Mouse (Mus musculus): ENCODE measurements around the gene Acaa1b. TPM values are rescaled to one million over a fixed set of nuclear protein-coding genes. Genes with fewer than 3 reads are reported as not detected.

Gene Acaa1b
- polyA plus RNA-seq, 1 experiment from 2014 or later = 0.50 TPM

DNA sequence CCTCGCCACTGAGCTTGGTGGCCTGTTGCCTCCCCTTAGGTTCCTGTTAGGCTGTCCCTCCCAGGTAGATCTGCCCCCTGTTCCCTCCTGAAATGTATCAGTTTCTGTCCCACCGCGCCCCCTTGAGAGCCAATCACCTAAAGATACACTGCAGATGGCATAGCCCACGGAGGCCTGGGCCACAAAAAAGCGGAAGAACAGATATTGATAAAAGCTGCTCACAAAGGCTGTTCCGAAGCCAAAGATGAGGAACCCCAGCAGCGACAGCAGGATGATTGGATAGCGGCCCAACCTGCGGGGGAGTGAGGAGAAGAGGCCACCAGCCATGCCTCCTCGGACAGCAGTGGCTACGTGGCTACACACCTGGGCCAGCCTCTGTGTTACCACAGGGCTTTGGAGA lies 22.4 kb upstream of the Acaa1b start:
- H3K27ac ChIP-seq (ENCODE audit: low read depth, low read length) = no peak overlapping the region
- WGBS (ENCODE audit: insufficient replicate concordance) = 81% methylated on average over 11 of the region's 11 CpGs
- H3K4me3 ChIP-seq (ENCODE audit: low read depth, low read length) = no peak overlapping the region
- no peak overlapping the region for H3K4me2 ChIP-seq
- H3K36me3 ChIP-seq (ENCODE audit: control insufficient read depth, insufficient read depth, low read length) = no peaks in the 10 kb centered on the region
- no peak overlapping the region for H3K9ac ChIP-seq (ENCODE audit: low read depth, low read length)
- ATAC-seq (replicated peaks; ENCODE audit: insufficient number of reproducible peaks, low FRiP score, low TSS enrichment) = no peak
- no peaks in the 10 kb centered on the region for H3K27me3 ChIP-seq (ENCODE audit: control insufficient read depth, insufficient read depth, low read length)
- no peaks in the 10 kb centered on the region for H3K9me3 ChIP-seq (replicated peaks; ENCODE audit: control insufficient read depth, low read length)
- H3K4me1 ChIP-seq (ENCODE audit: control insufficient read depth, insufficient read depth, low read length) = no peaks in the 10 kb centered on the region

DNA sequence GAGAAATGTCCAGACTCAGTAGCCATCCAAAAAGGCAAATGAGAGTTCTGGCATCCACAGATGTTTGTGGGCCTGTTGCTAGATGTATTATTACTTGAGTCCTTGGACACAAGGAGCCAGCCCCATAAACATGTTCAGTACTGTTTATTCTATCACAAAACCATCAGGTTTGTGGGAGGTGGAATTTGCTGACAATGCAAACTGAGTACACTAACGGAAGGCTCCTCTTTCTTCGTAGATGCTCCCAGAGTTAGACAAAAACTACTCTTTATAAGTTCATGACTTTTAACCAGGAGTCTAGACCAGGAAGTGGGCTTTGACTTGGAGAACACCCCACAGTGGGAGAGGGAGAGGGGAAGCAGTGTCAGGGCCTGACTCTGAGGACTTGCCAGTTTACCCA lies 10.7 kb upstream of the Acaa1b start:
- H3K4me2 ChIP-seq = no peak overlapping the region
- ATAC-seq (replicated peaks; ENCODE audit: insufficient number of reproducible peaks, low FRiP score, low TSS enrichment) = no peak
- WGBS (ENCODE audit: insufficient replicate concordance) = 95% methylated on average over 2 of the region's 2 CpGs
- no peak overlapping the region for H3K27ac ChIP-seq (ENCODE audit: low read depth, low read length)
- no peaks in the 10 kb centered on the region for H3K4me1 ChIP-seq (ENCODE audit: control insufficient read depth, insufficient read depth, low read length)
- H3K9ac ChIP-seq (ENCODE audit: low read depth, low read length) = no peak overlapping the region
- H3K27me3 ChIP-seq (ENCODE audit: control insufficient read depth, insufficient read depth, low read length) = no peaks in the 10 kb centered on the region
- H3K36me3 ChIP-seq (ENCODE audit: control insufficient read depth, insufficient read depth, low read length) = no peaks in the 10 kb centered on the region
- no peaks in the 10 kb centered on the region for H3K9me3 ChIP-seq (replicated peaks; ENCODE audit: control insufficient read depth, low read length)
- no peak overlapping the region for H3K4me3 ChIP-seq (ENCODE audit: low read depth, low read length)

DNA sequence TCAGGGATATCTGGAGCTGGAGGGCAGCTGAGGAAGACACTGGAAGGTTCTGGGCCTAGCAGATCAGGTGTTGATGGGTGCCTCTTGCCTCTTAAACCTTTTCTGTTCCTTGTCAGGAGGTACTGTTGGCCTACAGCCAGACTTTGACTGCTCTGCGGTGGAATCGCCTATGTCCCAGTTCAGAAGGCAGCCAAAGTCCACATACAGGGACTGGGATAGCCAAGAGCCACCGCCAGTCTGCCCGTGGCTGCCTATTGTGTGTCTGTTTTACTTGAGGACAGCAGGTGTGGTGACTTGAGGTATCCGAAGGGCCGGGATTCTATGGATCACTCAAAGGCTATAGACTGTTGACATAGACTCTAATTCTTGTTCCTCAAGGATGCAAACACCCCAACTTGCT lies 8.7 kb upstream of the Acaa1b start:
- Histone ChIP-seq H3K27me3 (ENCODE audit: control insufficient read depth, insufficient read depth, low read length) (no peaks in the 10 kb centered on the region), H3K4me2 (no peak overlapping the region), H3K36me3 (ENCODE audit: control insufficient read depth, insufficient read depth, low read length) (no peaks in the 10 kb centered on the region), H3K4me1 (ENCODE audit: control insufficient read depth, insufficient read depth, low read length) (no peaks in the 10 kb centered on the region), H3K9me3 (replicated peaks; ENCODE audit: control insufficient read depth, low read length) (no peaks in the 10 kb centered on the region), H3K9ac (ENCODE audit: low read depth, low read length) (no peak overlapping the region), H3K27ac (ENCODE audit: low read depth, low read length) (no peak overlapping the region), H3K4me3 (ENCODE audit: low read depth, low read length) (no peak overlapping the region)
- no peak for ATAC-seq (replicated peaks; ENCODE audit: insufficient number of reproducible peaks, low FRiP score, low TSS enrichment)
- WGBS (ENCODE audit: insufficient replicate concordance) = 84% methylated on average over 6 of the region's 6 CpGs

DNA sequence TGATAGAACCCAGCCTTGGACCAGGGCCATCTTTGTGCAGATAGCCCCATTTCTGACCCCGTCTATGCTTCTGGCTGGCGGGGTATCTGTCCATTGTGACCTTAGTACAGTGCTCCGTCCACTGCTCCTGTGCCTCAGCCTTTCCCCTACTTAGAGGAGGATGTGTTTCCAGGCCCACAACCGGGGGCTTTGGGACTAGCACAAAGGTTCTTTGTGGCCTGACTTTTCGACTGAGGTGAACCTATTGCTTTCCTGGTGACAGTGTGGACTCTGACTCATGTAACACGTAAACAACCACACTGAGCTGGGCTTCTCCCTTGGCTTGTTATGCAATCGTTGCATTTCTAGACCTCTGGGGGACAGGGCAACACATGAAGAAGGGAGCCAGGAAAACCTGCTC lies 7.8 kb upstream of the Acaa1b start:
- Histone ChIP-seq H3K27me3 (ENCODE audit: control insufficient read depth, insufficient read depth, low read length) (no peaks in the 10 kb centered on the region), H3K9me3 (replicated peaks; ENCODE audit: control insufficient read depth, low read length) (no peaks in the 10 kb centered on the region), H3K9ac (ENCODE audit: low read depth, low read length) (no peak overlapping the region), H3K4me1 (ENCODE audit: control insufficient read depth, insufficient read depth, low read length) (no peaks in the 10 kb centered on the region), H3K36me3 (ENCODE audit: control insufficient read depth, insufficient read depth, low read length) (no peaks in the 10 kb centered on the region), H3K4me3 (ENCODE audit: low read depth, low read length) (no peak overlapping the region), H3K4me2 (no peak overlapping the region), H3K27ac (ENCODE audit: low read depth, low read length) (no peak overlapping the region)
- WGBS (ENCODE audit: insufficient replicate concordance) = 83% methylated on average over 7 of the region's 7 CpGs
- no peak for ATAC-seq (replicated peaks; ENCODE audit: insufficient number of reproducible peaks, low FRiP score, low TSS enrichment)

DNA sequence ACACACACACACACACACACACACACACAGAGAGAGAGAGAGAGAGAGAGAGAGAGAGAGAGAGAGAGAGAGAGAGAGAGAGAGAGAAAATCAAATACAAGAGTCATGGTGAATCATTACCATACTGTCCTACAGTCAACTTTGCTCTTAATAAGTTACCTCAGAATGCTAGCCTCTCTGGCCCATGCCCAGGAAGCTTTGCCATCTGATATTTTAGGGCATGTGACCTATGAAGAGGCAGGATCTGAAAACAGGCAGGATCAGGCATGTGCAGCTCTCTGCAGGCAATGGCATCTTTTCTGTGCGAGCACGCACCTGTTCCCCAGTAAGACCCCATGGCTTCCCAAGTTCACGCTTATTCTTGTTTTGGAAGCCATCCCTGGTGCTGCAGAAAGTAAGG lies 3.8 kb upstream of the Acaa1b start:
- WGBS (ENCODE audit: insufficient replicate concordance) = 82% methylated on average over 3 of the region's 3 CpGs
- H3K4me1 ChIP-seq (ENCODE audit: control insufficient read depth, insufficient read depth, low read length) = no peaks in the 10 kb centered on the region
- no peak for ATAC-seq (replicated peaks; ENCODE audit: insufficient number of reproducible peaks, low FRiP score, low TSS enrichment)
- H3K27ac ChIP-seq (ENCODE audit: low read depth, low read length) = no peak overlapping the region
- no peaks in the 10 kb centered on the region for H3K36me3 ChIP-seq (ENCODE audit: control insufficient read depth, insufficient read depth, low read length)
- H3K27me3 ChIP-seq (ENCODE audit: control insufficient read depth, insufficient read depth, low read length) = peaks cover 12% of the 10 kb centered on the region
- H3K9ac ChIP-seq (ENCODE audit: low read depth, low read length) = no peak overlapping the region
- H3K9me3 ChIP-seq (replicated peaks; ENCODE audit: control insufficient read depth, low read length) = no peaks in the 10 kb centered on the region
- no peak overlapping the region for H3K4me2 ChIP-seq
- no peak overlapping the region for H3K4me3 ChIP-seq (ENCODE audit: low read depth, low read length)

DNA sequence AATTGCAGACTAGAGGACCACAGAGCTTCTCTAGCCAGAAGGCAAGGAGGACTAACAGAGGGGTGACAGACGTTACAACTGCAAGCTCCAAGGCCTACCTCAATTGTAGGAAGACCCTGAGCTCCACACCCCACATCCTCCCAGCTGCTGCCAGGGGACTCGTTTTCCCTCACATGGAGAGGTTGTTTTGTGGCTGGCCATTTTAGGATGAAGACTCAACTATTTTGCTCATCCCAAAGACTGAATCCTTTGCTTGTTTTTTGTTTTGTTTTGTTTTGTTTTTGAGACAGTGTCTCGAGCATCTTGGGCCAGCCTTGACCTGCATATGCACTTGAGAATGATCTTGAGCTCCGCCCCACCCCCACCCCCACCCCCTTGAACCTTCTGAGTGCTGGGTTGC lies 2.0 kb upstream of the Acaa1b start, which contains the start of gene Gm47289:
Gm47289 (plus strand) TSS at position 301 of the 400 bp plus-strand sequence.
- Histone ChIP-seq H3K4me2 (no peak within 1 kb of the TSS), H3K4me3 (ENCODE audit: low read depth, low read length) (no peak within 1 kb of the TSS), H3K9ac (ENCODE audit: low read depth, low read length) (no peak within 1 kb of the TSS), H3K4me1 (ENCODE audit: control insufficient read depth, insufficient read depth, low read length) (no peaks in the 10 kb centered on the region), H3K27me3 (ENCODE audit: control insufficient read depth, insufficient read depth, low read length) (peaks cover 19% of the 10 kb centered on the region), H3K9me3 (replicated peaks; ENCODE audit: control insufficient read depth, low read length) (no peaks in the 10 kb centered on the region), H3K36me3 (ENCODE audit: control insufficient read depth, insufficient read depth, low read length) (no peaks in the 10 kb centered on the region), H3K27ac (ENCODE audit: low read depth, low read length) (no peak within 1 kb of the TSS)
- ATAC-seq (replicated peaks; ENCODE audit: insufficient number of reproducible peaks, low FRiP score, low TSS enrichment) = no peak
- 45% methylated on average over 4 of the region's 4 CpGs for WGBS (ENCODE audit: insufficient replicate concordance)

DNA sequence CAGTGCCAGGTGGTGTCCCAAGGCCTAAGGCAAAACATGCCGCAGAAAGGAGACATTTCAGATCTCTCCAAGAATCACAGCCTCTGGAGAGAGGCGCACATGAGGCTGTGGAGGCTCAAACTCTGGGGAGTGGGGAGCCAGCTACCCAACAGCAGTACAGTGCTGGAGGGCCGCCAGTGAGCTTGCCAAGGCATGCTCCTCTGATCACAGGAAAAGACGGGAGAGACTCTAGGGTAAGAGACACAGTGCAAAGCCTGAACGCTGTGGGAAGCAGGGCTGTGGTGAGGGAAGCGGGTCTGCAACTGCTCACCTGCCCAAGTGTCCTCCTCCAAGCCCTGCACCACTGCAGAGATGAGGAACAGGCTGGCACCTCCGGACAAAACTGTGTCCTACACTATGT lies 1.1 kb downstream of the Acaa1b start:
- Histone ChIP-seq H3K9ac (ENCODE audit: low read depth, low read length) (no peak overlapping the region), H3K4me3 (ENCODE audit: low read depth, low read length) (no peak overlapping the region), H3K27me3 (ENCODE audit: control insufficient read depth, insufficient read depth, low read length) (peaks cover 19% of the 10 kb centered on the region), H3K9me3 (replicated peaks; ENCODE audit: control insufficient read depth, low read length) (no peaks in the 10 kb centered on the region), H3K36me3 (ENCODE audit: control insufficient read depth, insufficient read depth, low read length) (no peaks in the 10 kb centered on the region), H3K4me2 (peak overlapping the region; percentile 76; the same call in 1 of the 2 replicates), H3K27ac (ENCODE audit: low read depth, low read length) (no peak overlapping the region), H3K4me1 (ENCODE audit: control insufficient read depth, insufficient read depth, low read length) (no peaks in the 10 kb centered on the region)
- 47% methylated on average over 7 of the region's 7 CpGs for WGBS (ENCODE audit: insufficient replicate concordance)
- no peak for ATAC-seq (replicated peaks; ENCODE audit: insufficient number of reproducible peaks, low FRiP score, low TSS enrichment)

DNA sequence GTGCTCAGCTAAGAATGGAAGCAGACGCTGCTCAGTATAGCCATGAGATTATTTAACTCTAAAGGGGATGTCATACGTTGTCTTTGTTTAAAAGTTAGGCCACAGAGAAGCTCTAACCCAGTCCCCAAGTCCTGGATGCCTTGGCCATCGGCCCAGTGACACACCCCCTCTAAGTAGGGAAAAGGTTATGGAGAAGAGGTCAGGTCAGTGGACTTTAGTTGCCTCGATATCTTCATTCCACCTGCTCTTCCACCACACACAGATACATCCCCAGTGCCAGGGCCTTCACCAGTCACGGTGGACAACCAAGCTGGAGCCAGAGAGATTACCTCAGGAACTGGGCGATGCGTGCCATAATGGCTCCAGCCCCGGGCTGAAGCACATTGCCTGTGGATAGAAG lies 1.5 kb downstream of the Acaa1b start:
- peaks cover 19% of the 10 kb centered on the region for H3K27me3 ChIP-seq (ENCODE audit: control insufficient read depth, insufficient read depth, low read length)
- no peaks in the 10 kb centered on the region for H3K9me3 ChIP-seq (replicated peaks; ENCODE audit: control insufficient read depth, low read length)
- H3K27ac ChIP-seq (ENCODE audit: low read depth, low read length) = no peak overlapping the region
- no peaks in the 10 kb centered on the region for H3K4me1 ChIP-seq (ENCODE audit: control insufficient read depth, insufficient read depth, low read length)
- ATAC-seq (replicated peaks; ENCODE audit: insufficient number of reproducible peaks, low FRiP score, low TSS enrichment) = no peak
- no peak overlapping the region for H3K4me3 ChIP-seq (ENCODE audit: low read depth, low read length)
- H3K9ac ChIP-seq (ENCODE audit: low read depth, low read length) = no peak overlapping the region
- H3K4me2 ChIP-seq = no peak overlapping the region
- no peaks in the 10 kb centered on the region for H3K36me3 ChIP-seq (ENCODE audit: control insufficient read depth, insufficient read depth, low read length)
- 80% methylated on average over 8 of the region's 8 CpGs for WGBS (ENCODE audit: insufficient replicate concordance)

DNA sequence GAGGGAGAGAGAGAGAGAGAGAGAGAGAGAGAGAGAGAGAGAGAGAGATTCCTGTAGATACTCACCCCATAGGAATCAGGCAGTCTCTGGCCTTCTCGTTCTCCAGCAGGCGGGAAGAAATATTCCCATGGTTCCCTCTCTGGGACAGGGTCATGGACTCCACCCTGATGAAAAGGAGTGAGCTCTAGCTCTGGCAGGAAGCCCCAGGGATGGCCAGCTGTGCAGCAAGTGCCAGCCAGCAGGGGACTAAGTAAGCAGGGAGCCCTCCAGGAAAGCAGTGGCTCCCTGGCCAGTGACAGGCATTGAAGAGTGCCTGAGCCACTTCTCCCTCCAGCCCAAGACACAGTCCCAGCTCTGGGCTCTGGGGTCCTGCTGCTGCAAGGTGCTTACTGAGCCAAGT lies 5.1 kb downstream of the Acaa1b start:
- 60% methylated on average over 2 of the region's 2 CpGs for WGBS (ENCODE audit: insufficient replicate concordance)
- Histone ChIP-seq H3K9ac (ENCODE audit: low read depth, low read length) (no peak overlapping the region), H3K9me3 (replicated peaks; ENCODE audit: control insufficient read depth, low read length) (no peaks in the 10 kb centered on the region), H3K27ac (ENCODE audit: low read depth, low read length) (no peak overlapping the region), H3K27me3 (ENCODE audit: control insufficient read depth, insufficient read depth, low read length) (peaks cover 11% of the 10 kb centered on the region), H3K4me3 (ENCODE audit: low read depth, low read length) (no peak overlapping the region), H3K36me3 (ENCODE audit: control insufficient read depth, insufficient read depth, low read length) (no peaks in the 10 kb centered on the region), H3K4me1 (ENCODE audit: control insufficient read depth, insufficient read depth, low read length) (no peaks in the 10 kb centered on the region), H3K4me2 (no peak overlapping the region)
- no peak for ATAC-seq (replicated peaks; ENCODE audit: insufficient number of reproducible peaks, low FRiP score, low TSS enrichment)

Data from heart, embryonic 11.5 days (tissue).